Mouse (Mus musculus) common myeloid progenitor, adult 5-6 weeks (primary cell): Measurements from ENCODE around the gene Kcnj15. TPM values are rescaled to one million over a fixed set of nuclear protein-coding genes. Genes with fewer than 3 reads are reported as not detected.

Experiments used
- ATAC-seq: replicated peaks from 2 replicates; pipeline ENCODE4 v1.8.0; 2016; ENCODE audit warnings: low read depth, mild to moderate bottlenecking, moderate TSS enrichment, inconsistent platforms; ENCODE audit not compliant: poor library complexity, severe bottlenecking
- total RNA-seq: library from RNA; stranded (forward); fragments of 200-1000, 187-1606 nt; gene quantifications from 2 replicates; pipeline ENCODE4 v1.2.3, GENCODE M21; 2017

Kcnj15 gene
- total RNA-seq, 1 experiment from 2014 or later: not detected

- ATAC-seq: no peak
Observed at GRCm38 (mm10) chr16:95287656-95288055, 30.3 kb downstream of the Kcnj15 start.

GRCm38 (mm10) chr16:95289375-95289774, 32.0 kb downstream of the Kcnj15 start:
- peak; percentile 69 for ATAC-seq

- no peak for ATAC-seq
Observed at GRCm38 (mm10) chr16:95291450-95292101, 34.2 kb downstream of the Kcnj15 start.

- ATAC-seq: no peak
Observed at GRCm38 (mm10) chr16:95292843-95293505, 35.6 kb downstream of the Kcnj15 start.

- ATAC-seq: peak; percentile 72
Observed at GRCm38 (mm10) chr16:95297651-95298050, 40.3 kb downstream of the Kcnj15 start.

- ATAC-seq: no peak
Observed at GRCm38 (mm10) chr16:95301667-95302066, 44.3 kb downstream of the Kcnj15 start.

- peak; percentile 88 for ATAC-seq
Observed at GRCm38 (mm10) chr16:95303676-95304075, 46.3 kb downstream of the Kcnj15 start.

GRCm38 (mm10) chr16:95307823-95308360, 50.5 kb downstream of the Kcnj15 start:
- ATAC-seq: no peak

GRCm38 (mm10) chr16:95321945-95322625, 64.7 kb downstream of the Kcnj15 start:
- 0 out of 2 replicates have a peak, but pooled peaks have one; percentile 50 for ATAC-seq

GRCm38 (mm10) chr16:95332159-95332558, 74.8 kb downstream of the Kcnj15 start:
- no peak for ATAC-seq

GRCm38 (mm10) chr16:95340885-95341791, 83.8 kb downstream of the Kcnj15 start:
- ATAC-seq: peak; percentile 92

GRCm38 (mm10) chr16:95342030-95342429, 84.7 kb downstream of the Kcnj15 start:
- ATAC-seq: peak; percentile 42; the same call in 1 of the 2 replicates

- no peak for ATAC-seq
Observed at GRCm38 (mm10) chr16:95344961-95345360, 87.6 kb downstream of the Kcnj15 start.

- ATAC-seq: peak; percentile 26; the same call in 1 of the 2 replicates
Observed at GRCm38 (mm10) chr16:95345882-95346281, 88.5 kb downstream of the Kcnj15 start.

- ATAC-seq: peak; percentile 37; the same call in 1 of the 2 replicates
Observed at GRCm38 (mm10) chr16:95347202-95347601, 89.8 kb downstream of the Kcnj15 start.

- no peak for ATAC-seq
Observed at GRCm38 (mm10) chr16:95348555-95348954, 91.2 kb downstream of the Kcnj15 start.

- ATAC-seq: no peak
Observed at GRCm38 (mm10) chr16:95349344-95349743, 92.0 kb downstream of the Kcnj15 start.

- ATAC-seq: no peak
Observed at GRCm38 (mm10) chr16:95349745-95350144, 92.4 kb downstream of the Kcnj15 start.
